Mouse (Mus musculus) gastrocnemius, postnatal 25 days (tissue): ENCODE measurements around the gene Tmem39a. TPM values are rescaled to one million over a fixed set of nuclear protein-coding genes. Genes with fewer than 3 reads are reported as not detected.

Experiments
- DNase-seq: peaks from one replicate; pipeline ENCODE4 v3.0.0; 2022
- total RNA-seq, 2 experiments: library from RNA; stranded (reverse); gene quantifications; 1 replicate in 1 of 2; 2 replicates in 1 of 2; pipeline ENCODE4 v1.2.3; 2021

Tmem39a gene
- total RNA-seq, 2 experiments from 2014 or later = 17.1 to 18.8 TPM

DNA sequence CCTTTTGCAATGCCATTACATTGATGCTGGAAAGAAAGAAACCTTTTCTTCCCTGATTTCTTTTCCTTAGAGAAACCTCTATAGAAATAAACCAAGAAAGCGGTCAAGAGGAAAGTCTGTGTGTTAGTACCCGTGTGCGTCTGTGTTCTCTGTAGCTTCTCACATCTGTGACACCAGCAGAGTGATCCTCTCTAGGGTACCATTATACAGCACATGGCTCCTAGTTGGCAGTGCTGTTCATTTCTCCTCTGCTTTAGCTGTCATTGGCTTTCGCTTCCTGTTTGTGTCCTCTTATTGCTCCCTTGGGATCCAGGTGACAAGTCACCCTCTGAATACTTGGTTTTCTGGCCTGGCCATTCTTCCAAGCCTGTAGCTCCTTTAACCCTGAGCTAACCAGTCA, 29.1 kb downstream of the Tmem39a start:
- DNase-seq = no peak

DNA sequence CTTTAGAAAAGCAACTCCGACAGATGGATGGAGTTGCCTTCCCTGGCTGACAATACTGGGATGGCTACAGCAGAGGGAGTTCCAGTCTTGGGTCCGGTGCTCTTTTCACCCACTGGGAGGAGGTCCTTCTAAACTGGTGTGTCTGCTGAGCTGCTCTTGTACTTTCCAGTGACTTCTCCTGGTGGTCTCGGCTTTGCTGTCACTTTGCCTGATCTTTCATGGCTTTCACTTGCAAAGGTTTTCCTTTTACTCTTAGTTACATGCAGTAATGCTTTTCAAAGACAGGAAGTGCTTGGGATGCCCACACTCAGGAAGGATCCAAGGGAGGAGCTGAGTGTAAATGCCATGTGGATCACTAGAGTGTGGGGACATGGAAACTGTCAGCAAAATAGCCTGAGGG, 33.0 kb downstream of the Tmem39a start:
- no peak for DNase-seq

DNA sequence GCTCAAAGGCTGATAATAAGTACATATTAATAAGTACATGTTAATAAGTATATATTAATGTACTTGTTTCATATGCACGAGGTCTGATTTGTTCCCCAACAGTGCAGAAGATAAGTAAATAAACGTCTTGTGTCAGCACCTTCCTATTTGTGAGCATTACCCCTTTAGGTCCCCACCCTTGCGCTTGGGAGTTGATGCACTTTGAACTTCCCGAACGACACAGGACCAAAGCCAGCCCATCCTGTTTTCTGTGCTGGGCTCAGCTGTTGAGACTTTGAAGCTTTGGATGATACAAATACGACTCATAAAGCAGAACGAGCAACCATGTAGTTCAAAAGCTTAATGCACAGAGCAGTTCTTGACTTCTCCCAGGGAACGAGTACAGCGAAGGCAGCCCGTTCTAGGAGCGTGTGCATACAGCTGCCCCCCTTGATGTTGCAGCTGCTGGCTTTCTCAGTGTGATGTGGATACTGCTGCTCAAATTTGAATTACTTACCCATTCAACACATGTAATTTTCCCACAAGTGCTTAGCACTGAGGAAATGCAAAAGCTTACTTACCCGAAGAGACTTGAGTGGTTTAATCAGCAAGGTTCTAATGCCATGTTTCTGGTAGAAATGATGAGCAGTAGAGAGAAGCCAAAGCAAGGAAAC, 33.7 kb downstream of the Tmem39a start:
- no peak for DNase-seq

DNA sequence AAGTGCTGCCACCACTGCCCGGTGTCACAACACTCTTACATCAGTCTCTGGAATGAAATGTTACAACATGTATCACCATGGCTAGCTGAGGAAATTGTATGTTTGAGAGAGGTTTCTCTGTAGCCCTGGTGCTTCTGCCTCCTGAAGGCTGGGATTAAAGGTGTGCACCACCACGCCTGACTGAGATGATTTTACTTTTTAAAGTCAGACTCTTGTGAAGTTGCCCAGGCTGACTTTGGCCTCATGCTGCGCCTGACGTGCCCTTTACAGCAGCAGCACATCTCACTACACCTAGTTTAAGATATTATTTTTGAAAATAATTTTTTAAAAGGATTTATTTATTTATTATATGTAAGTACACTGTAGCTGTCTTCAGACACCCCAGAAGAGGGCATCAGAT, 34.4 kb downstream of the Tmem39a start:
- DNase-seq = no peak

DNA sequence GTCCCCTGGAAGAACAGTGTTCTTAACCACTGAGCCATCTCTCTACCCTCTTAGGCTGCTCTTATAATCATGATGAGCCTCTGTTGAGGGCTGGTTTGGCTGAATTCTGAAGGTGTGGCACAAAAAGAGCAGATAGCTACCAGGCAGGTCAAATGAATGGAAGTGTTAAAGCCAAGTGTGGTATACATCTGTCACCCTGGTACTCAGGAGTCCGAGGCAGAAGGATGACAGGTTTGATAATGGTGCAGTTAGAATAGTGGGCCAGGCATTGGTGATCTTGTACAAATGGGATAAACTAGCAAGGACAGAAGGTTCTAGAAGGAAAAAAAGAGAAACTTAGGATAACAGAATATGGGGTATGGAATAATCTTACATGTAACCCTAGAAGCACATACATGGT, 35.9 kb downstream of the Tmem39a start:
- no peak for DNase-seq

DNA sequence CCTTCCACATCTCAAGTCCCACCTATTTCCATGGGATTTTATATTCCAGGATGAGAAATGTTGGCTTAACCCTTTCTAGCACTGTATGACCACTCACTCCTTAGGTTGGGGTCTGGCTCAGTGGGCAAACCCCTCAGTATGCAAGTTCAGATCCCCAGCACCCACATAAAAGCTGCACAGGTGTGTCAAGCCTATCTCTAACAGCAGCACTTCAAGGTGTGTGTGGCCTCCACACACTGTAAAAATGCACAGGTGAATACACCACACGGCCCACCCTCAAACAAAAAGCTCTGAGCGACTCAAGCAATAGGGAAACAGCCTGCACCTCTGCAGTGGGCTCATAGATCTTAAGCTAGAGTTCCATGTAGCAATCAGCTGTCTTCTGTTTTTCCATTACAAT, 37.6 kb downstream of the Tmem39a start:
- no peak for DNase-seq

DNA sequence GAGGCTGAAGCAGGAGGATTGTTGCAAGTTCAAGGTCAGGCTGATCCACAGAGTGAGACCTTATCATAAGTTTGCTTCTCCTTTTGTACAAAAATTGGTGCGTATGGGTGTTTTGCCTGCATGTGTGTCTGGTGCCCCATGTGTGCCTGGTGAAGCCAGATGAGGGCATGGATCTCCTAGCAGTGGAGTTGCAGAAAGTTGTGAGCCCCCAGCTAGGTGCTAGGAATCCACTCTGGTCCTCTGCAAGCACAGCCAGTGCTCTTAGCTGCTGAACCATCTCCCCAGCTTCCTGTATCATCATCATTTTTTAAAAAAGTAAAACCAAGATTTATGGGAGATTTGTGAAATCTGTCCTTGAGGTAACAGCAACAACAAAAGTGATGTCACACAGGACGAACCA, 38.2 kb downstream of the Tmem39a start:
- no peak for DNase-seq

DNA sequence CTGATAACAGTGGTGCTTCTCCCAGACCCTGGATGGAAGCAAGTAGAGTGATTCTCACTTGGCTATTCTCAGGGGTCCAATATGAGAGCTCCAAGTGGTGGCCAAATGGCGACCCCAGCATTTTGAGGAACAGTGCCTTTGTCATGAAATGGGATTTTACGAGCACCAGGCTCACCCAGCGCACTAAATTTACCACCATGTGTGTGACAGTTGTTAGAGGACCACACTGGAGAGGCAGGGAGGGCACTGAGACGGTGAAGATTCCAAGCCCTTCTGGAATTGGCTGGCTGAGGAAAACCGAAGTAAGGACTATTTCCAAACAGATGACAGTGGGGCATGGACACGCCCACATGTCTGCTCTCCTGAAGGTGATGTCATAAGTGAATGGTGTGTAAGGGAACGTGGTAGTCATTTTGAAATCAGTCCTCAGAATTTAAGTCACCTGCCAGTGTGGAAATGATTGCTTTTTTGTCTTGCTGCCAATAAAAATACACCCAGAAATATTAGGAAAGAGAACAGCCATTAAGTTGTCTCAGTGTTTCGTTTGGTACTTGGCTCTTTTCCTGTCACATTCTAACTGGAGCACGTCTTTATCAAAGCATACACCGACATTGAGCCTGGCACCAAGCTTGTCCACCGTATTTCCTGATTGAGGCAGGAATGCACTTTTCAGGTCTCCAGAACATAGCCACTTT, 40.6 kb downstream of the Tmem39a start:
- DNase-seq = no peak

DNA sequence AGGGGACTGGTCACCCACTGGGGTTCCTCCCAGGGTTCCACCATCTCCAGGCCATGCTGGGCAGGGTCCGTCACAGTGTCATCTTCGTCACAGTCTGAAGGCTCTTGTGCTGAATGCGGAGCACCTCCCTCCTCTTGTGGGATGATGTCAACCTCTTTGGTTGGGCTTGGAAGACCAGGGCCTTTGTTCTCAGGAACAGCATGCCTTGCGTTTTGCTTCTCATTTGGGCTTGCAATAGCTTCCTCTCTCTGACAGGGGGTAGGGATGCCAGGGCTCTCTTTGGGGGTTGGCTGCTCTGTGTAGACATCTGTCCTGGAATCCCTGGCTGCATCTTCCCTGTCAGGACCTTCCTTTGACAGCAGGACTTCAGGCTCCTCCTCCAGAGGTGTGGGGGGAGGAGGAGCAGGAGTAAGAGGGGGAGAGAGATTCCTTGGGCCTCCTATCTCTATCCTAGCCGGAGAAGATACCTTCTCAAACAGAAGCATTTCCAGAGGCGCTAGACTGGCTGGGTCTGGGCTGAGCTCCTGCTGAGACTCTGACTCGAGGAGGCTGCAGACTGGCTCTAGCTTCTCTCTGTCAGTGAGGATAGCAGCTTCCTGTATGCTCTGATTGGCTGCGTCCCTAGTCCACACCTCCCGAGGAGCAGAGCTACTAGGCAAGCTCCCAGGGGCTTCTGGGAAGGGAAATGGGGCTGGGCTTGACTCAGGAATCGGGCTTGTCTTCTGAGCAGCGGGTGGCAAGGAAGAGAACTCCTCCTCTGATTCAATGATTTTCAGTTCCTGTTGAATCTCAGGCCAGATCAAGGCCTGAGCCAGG, 44.7 kb downstream of the Tmem39a start:
- peak; percentile 60 for DNase-seq

DNA sequence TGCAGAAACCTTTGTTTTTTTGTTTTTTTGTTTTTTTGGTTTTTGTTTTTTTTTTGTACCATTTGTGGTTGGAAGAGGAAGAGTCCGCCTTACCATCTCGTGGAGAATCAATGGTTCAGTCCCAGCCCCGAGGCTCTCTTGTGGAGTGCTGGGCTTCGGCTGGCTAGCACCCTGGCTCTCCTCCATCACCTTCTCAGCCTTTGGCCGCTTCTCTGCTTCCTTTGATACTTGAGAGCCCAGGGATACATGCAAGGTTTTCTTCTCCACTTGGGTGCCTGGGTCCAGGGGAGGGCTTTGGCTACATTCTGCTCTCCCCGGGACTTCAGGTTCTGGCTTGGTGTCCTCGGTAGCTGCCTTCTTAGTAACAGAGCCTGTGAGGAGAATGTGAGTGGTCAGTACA, 48.0 kb downstream of the Tmem39a start:
- peak; percentile 35 for DNase-seq

DNA sequence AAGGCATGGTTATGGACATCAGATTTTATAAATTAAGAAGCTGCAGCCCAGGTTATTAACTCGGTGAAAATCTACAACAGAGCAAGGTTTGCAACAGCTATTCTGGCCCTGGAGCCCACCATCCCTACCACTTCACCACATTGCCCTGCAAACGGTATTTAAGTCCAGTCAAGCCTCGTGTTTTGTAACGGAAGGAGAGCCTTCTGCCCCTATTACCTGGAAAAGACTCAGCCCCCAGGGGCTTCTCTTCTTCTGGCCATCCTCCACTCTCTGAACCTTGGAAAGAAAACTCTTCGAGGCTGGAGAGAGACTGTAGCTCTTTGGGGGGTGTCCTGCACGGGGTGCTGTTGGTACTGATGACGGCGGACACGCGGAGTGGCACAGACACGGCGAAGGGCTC, 50.2 kb downstream of the Tmem39a start:
- no peak for DNase-seq

DNA sequence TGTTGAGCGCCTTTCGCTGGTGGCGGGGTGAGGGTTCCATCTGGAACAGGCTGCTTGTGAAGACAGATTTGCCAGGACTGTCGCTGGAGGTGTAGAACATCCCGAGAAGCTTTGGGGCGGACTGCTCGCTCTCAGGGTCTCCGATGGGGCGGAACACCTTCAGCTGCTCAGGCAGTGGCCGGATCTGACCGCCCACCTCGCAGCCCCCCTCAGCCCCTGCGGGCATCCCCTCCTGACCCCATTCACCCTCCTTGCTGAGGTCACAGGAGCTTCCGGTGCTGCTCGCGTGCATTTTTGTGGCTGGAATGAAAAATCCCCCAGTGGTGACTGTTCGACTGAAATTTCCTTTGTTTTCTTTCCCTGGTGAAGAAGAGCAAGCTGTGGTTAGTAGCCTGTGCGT, 50.6 kb downstream of the Tmem39a start:
- no peak for DNase-seq

DNA sequence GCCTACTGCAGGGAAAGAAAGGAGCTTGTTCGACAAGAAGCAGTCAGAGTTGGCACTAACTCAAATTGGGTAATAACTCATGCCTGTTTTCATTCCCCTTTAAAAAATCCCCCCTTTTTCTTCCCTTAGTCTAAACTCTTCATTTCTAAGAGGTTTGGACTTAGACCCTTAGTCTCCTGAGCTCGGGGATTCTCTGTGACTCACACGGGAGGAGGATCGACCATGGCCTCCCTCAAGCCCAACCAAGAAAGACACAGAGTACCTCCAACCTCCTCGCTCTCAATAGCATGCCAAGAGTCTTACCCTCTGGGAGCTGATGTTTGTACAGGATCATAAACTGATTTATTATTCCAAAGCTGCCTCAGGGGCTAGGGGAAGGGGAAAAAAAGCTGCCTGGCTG, 54.1 kb downstream of the Tmem39a start:
- DNase-seq = peak; percentile 20

DNA sequence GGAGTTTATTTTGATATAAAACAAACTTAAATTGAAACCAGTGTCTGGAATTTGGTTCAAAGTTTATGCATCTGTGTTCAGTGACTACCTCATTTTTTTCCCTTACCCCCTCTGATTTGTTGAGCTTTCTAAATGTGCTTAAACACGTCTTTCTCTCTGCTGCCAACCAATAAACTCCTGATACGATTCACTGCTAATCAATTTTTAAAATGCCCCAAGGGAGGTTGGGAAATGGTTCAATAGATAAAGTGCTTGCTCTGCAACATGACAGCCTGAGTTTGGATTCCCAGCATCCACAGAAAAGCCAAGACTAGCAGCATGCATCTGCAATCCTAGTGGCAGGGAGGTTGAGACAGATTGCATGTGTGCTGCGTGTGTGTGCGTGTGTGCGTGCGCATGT, 55.1 kb downstream of the Tmem39a start:
- no peak for DNase-seq

DNA sequence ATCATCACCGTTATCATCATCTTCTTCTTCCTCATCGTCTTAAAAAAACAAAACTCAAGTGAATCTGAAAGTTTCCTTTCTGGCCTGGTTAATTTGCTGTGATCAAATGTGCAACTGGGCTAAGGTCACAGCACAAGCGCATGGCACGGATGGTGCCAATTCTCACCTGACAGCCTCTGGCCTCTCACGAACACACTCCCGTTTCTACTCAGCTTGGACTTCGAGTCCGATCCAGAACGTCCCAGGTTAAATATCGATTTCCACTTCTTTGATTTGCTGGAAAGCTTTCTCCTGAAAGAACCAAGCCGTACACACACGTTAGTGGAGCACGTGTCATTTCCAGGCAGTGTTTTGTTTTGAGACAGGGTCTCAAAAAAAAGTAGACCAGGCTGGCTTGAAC, 59.5 kb downstream of the Tmem39a start:
- DNase-seq = no peak

DNA sequence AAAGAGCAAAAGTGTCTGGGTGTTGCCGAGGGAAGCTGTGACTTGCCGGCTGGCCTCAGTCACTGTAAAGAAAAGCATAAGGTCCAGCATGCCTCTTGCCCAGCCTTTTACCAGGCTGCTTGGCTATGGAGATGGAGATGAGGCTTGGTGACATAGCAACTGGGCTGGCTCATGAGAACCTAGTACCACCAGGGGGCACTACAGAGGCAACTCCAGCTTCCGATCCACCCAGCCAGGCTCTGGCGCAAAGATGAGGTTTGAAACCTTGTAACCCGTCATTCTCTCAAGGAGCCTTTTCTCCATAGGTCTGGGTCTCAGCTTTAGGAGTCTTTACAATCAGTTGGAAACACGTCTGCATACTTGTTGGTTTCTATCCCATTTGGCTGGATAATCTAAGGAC, 60.6 kb downstream of the Tmem39a start:
- DNase-seq = peak; percentile 48

DNA sequence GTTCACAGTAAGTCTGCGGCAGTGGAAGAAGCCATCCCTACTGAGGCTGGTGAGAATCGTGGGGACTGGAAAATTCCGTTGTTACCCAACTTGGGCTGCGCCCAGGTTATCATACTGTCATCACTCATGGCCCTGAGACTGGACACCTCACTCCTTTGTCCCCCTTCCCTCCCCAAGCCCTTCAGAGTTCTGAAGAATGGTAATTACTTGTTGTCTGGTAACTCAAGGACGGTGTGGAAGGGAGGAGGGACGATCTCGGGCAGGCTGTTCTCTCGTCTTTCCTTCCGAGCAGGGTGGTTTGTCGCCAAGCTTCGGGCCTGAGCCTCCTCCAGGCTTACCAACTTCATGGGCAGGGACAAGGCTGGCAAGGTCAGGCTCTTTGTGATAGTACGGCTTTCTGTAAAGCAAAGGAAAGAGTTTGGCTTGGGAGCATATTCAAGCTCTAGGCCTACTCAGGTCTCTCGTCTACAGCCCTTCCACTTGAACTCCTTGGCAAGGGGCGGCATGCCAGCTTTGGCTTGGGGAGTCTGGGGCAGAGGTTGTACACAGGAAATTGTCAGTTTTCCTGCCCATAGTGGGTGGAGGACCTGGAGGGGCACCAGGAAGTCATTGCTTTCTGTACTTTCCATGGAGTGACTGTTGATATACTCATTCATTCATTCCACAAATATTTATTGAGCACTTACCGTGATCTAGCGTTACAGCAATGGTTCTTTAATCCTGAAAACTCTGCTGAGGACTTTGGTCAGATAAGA, 62.4 kb downstream of the Tmem39a start:
- DNase-seq = no peak

DNA sequence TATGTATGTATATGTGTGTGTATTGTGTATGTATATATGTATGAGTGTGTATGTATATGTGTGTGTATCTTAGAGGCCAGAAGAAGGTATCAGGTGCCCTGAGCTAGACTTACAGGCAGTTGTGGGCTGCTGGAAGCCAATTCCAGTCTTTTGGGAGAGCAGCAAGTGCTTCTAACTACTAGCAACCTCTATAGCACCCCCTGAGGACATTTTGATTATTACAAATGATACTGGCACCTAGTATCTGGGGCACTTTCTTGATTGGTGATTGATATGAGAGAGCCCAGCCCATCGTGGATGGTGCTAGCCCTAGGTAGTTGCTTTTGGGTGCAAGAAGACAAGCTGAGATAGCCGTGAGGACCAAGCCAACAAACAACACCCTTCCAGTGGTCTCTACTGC, 63.8 kb downstream of the Tmem39a start:
- no peak for DNase-seq

DNA sequence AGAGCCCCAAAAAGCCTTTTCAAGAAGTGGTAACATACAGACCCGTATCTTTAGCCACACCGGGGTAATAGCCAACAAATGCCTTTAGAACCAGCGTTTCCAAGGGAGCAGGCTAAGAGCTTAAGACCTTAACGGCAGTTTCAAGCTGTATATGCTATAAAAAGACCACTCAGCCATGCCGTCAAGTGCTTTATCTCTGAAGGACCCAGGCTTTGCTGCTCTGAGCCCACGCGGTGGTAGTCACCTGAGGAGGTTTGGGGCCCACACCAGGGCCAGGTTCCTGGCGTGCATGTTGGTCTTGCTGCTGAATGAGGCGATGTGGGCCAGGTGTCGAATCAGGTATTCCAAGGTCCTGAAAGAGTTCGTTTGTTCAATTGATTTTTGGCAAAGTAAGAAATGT, 65.8 kb downstream of the Tmem39a start:
- DNase-seq = no peak

DNA sequence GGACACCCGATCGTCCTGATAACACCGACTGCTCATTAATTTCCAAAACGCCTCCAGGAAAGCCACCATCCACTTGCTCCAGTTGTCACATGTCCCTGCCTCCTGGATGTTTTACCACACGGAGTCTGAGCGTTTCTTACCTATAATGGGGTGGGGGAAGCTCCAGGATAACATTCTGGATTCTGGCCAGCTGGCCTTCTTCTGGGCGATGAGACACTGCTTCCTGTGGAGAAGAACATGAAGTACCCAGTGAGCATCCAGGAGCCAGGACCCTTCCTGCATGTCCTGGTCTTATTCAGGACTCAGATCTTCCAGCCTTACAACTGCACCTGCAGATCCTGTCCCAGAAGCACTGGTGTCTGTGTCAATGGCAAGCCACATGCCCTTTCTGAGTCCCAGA, 66.9 kb downstream of the Tmem39a start:
- no peak for DNase-seq

DNA sequence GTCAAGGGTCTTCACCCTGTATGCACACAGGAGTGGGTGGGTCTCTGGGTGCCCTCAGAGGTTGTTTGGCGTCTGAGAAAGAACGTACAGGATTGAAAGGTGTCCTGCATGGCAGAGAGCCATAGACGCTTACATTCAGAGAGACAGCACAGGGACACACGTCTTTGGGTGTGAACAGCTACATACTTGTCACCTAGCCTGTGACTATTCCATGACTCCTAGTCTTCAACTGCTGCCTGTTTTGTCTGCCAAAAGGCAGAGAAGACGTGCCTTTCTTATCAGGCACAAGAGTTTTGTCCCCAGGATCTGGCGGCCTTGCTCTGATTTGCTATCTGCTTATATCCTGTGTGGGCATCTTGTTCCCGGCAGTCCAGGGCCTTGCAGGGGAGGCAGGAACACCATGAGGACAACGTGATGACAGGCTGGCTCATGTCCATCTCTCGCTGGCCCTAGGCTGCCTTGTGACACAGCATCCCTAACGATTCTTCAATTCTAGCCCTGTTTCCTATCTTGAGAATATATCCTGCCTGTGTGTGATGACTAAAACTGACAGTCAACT, 67.4 kb downstream of the Tmem39a start:
- DNase-seq = no peak

DNA sequence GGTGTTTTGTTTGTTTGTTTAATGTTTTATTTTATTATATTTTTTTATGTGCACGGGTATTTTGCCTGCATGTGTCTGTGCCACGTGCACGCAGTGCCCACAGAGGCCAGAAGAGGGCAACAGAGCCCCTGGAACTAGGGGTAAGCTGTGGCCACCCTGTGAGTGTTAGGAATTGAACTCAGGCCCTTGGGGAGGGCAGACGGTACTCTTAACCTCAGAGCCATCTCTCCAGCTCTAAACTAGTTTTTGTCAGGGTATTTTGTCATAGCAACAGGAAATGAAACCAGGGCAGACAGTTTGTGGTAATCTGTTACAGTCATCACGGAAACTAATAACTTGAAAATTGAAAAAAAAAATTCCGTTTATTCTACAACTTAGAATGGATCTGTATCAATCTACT, 73.6 kb downstream of the Tmem39a start:
- peak; percentile 50 for DNase-seq
